In the genomic region with DNA sequence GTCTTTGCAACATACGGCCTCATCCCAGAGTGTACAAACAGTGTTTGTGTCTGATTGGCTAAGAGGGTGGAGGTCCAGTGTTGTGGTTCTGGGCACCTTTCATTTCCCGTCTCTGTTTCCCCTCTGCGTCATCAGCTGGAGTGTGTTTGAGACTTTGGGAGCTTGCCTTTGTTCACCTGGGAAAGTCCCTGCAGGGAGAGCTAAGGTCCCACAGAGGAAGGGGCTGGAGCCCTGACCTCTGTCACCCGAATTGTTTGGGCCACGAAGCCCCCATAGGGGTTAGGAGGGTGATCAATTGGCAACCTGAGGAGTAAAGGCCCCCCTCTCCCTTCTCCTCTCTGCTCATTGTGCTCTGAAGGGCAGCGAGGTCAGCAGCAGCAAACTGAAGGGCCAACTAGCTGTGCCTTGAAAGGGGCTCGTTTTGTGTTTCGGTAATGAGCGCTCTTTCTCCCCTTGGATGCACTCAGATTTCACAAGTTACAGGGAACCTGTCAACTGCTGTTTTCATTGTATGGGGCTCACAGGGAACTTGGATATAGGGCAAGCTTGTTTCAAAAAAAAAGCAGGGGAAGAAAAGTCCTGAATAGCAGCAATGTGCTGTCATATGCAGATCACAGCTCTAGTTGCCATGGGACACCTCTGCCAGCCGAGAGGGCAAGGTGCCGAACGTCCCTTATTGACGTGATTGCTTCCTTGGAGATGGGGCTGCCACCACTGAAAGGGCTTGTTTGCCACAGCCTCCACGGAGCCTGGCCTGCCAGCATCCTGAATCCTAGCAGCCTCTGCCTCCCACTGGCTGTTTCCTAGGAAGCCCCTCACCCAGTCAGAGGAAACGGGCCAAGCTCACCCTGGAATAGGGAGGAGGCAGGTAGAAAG, we compare ENCODE assay signal across 8 mouse cellular contexts.
A peak's percentile ranks its signal among the peaks of the same experiment; 100 is the strongest.
DNase-seq lines count a peak whose midpoint lies in the region; ATAC-seq lines count a peak whose summit lies in the region.

No protein-coding gene starts in this region.

- H3K4me2 ChIP-seq in hindbrain, embryonic 16.5 days (ENCODE audit: low read length) = no peak overlapping the region

- DNase-seq in cerebellum, adult 11 months = peak; percentile 16
- DNase-seq in cerebellum, adult 8-10 months = no peak
- peak; percentile 59 for DNase-seq in embryonic facial prominence, embryonic 10.5 days (ENCODE audit: low spot score)
- DNase-seq in midbrain, embryonic 10.5 days (ENCODE audit: low spot score) = peak; percentile 85
- no peak for DNase-seq in testis, postnatal 14 days (ENCODE audit: low spot score)
- no peak for DNase-seq in urinary bladder, adult 18-20 months (ENCODE audit: low spot score in 2 of 2)

- peaks cover 40% of the 10 kb centered on the region for H3K4me1 ChIP-seq in embryonic facial prominence, embryonic 10.5 days
- peaks cover 7% of the 10 kb centered on the region; the same call in 1 of the 2 replicates for H3K4me1 ChIP-seq in hindbrain, embryonic 16.5 days (ENCODE audit: control insufficient read depth, insufficient read depth, low read depth, low read length)
- peaks cover 65% of the 10 kb centered on the region for H3K4me1 ChIP-seq in midbrain, embryonic 10.5 days

- H3K9me3 ChIP-seq in embryonic facial prominence, embryonic 10.5 days = peaks cover 6% of the 10 kb centered on the region; the same call in 1 of the 2 replicates
- no peaks in the 10 kb centered on the region for H3K9me3 ChIP-seq in hindbrain, embryonic 16.5 days (ENCODE audit: control insufficient read depth, low read length)
- no peaks in the 10 kb centered on the region; the same call in 1 of the 2 replicates for H3K9me3 ChIP-seq in midbrain, embryonic 10.5 days (replicated peaks)

- WGBS in embryonic facial prominence, embryonic 10.5 days = 13% methylated on average over 15 of the region's 15 CpGs
- 11% methylated on average over 15 of the region's 15 CpGs for WGBS in hindbrain, embryonic 16.5 days
- 6% methylated on average over 15 of the region's 15 CpGs for WGBS in midbrain, embryonic 10.5 days

- H3K4me3 ChIP-seq in embryonic facial prominence, embryonic 10.5 days = no peak overlapping the region
- no peak overlapping the region for H3K4me3 ChIP-seq in hindbrain, embryonic 16.5 days (ENCODE audit: low read length)
- peak overlapping the region; percentile 25 for H3K4me3 ChIP-seq in midbrain, embryonic 10.5 days

- H3K27me3 ChIP-seq in embryonic facial prominence, embryonic 10.5 days (replicated peaks; ENCODE audit: low read depth, poor library complexity, severe bottlenecking) = no peaks in the 10 kb centered on the region
- H3K27me3 ChIP-seq in hindbrain, embryonic 16.5 days (replicated peaks; ENCODE audit: control insufficient read depth, insufficient read depth, low read length) = no peaks in the 10 kb centered on the region
- no peaks in the 10 kb centered on the region for H3K27me3 ChIP-seq in midbrain, embryonic 10.5 days (ENCODE audit: low read depth, poor library complexity, severe bottlenecking)

- peak; percentile 94 for ATAC-seq in hindbrain, embryonic 16.5 days
- ATAC-seq in erythroblast, adult 5-6 weeks (replicated peaks; ENCODE audit: low FRiP score, poor library complexity, severe bottlenecking) = no peak

- H3K9ac ChIP-seq in hindbrain, embryonic 16.5 days (ENCODE audit: low read depth, low read length) = no peak overlapping the region

- peak overlapping the region; percentile 81 for H3K27ac ChIP-seq in embryonic facial prominence, embryonic 10.5 days (replicated peaks)
- peak overlapping the region; percentile 74 for H3K27ac ChIP-seq in hindbrain, embryonic 16.5 days (ENCODE audit: low read depth, low read length)
- H3K27ac ChIP-seq in midbrain, embryonic 10.5 days (replicated peaks) = peak overlapping the region; percentile 88

- no peaks in the 10 kb centered on the region; the same call in 1 of the 2 replicates for H3K36me3 ChIP-seq in embryonic facial prominence, embryonic 10.5 days (replicated peaks)
- no peaks in the 10 kb centered on the region for H3K36me3 ChIP-seq in hindbrain, embryonic 16.5 days (ENCODE audit: control insufficient read depth, insufficient read depth, low read length)
- H3K36me3 ChIP-seq in midbrain, embryonic 10.5 days = peaks cover 7% of the 10 kb centered on the region; the same call in 1 of the 2 replicates

Comparison
In these comparisons a context has a peak if more than half of its experiments do, and no peak if none do; other contexts are left out.
1. DNase-seq: peak in cerebellum, adult 11 months (single experiment), embryonic facial prominence, embryonic 10.5 days (single experiment) and midbrain, embryonic 10.5 days (single experiment); none in cerebellum, adult 8-10 months (single experiment), testis, postnatal 14 days (single experiment) and urinary bladder, adult 18-20 months (0 of 2).
2. Peak in every context shown above with its lines, with median percentiles within 50 percentile points of each other: H3K27ac ChIP-seq.